In genomic region chr8:35765020-35765419, GRCm38 (mm10) we compare ENCODE assay signal across 8 mouse cellular contexts. TPM values are rescaled to one million over a fixed set of nuclear protein-coding genes. Genes with fewer than 3 reads are reported as not detected.
DNase-seq lines count a peak whose midpoint lies in the region; ATAC-seq and TF ChIP-seq lines count a peak whose summit lies in the region.

No protein-coding gene starts in this region.

- H3K9ac ChIP-seq in heart, postnatal 0 days (replicated peaks; ENCODE audit: low read depth, low read length) = no peak overlapping the region
- no peak overlapping the region for H3K9ac ChIP-seq in hindbrain, embryonic 11.5 days (ENCODE audit: low read depth, low read length)
- 0 out of 2 replicates have a peak overlapping the region, but pooled peaks have one; percentile 35 for H3K9ac ChIP-seq in midbrain, embryonic 12.5 days (replicated peaks)

- H3K36me3 ChIP-seq in heart, postnatal 0 days (replicated peaks; ENCODE audit: control insufficient read depth, insufficient read depth, low read length) = no peaks in the 10 kb centered on the region
- no peaks in the 10 kb centered on the region for H3K36me3 ChIP-seq in hindbrain, embryonic 11.5 days (ENCODE audit: control insufficient read depth, insufficient read depth, low read length)
- no peaks in the 10 kb centered on the region for H3K36me3 ChIP-seq in midbrain, embryonic 12.5 days

- no peak overlapping the region for H3K27ac ChIP-seq in heart, postnatal 0 days (ENCODE audit: low read depth)
- no peak overlapping the region for H3K27ac ChIP-seq in cortical plate, adult 2 months (ENCODE audit: insufficient read depth, low read length)
- no peak overlapping the region for H3K27ac ChIP-seq in hindbrain, embryonic 11.5 days (ENCODE audit: low read depth, low read length)
- H3K27ac ChIP-seq in midbrain, embryonic 12.5 days (replicated peaks) = no peak overlapping the region

- peak overlapping the region; percentile 75 for H3K4me2 ChIP-seq in heart, postnatal 0 days (ENCODE audit: low read depth, low read length)
- peak overlapping the region; percentile 74 for H3K4me2 ChIP-seq in hindbrain, embryonic 11.5 days (replicated peaks; ENCODE audit: low read depth, low read length)
- H3K4me2 ChIP-seq in midbrain, embryonic 12.5 days (replicated peaks) = peak overlapping the region; percentile 80

- no peak for TF ChIP-seq CTCF in heart, postnatal 0 days (IDR thresholded peaks at IDR 0.05; ENCODE audit: low read depth)
- TF ChIP-seq CTCF in cortical plate, adult 2 months (IDR thresholded peaks at IDR 0.05; ENCODE audit: extremely low read depth, insufficient read depth, low read length) = no peak

- H3K27me3 ChIP-seq in heart, postnatal 0 days (ENCODE audit: control insufficient read depth, insufficient read depth, low read length) = peaks cover 20% of the 10 kb centered on the region
- peaks cover 11% of the 10 kb centered on the region for H3K27me3 ChIP-seq in hindbrain, embryonic 11.5 days (ENCODE audit: control insufficient read depth, insufficient read depth, low read length)
- H3K27me3 ChIP-seq in midbrain, embryonic 12.5 days = peaks cover 32% of the 10 kb centered on the region

- no peak for DNase-seq in heart, postnatal 0 days (ENCODE audit: low spot score)
- DNase-seq in heart, adult 18-20 months = no peak
- no peak for DNase-seq in hindbrain, embryonic 11.5 days (ENCODE audit: low spot score)
- DNase-seq in urinary bladder, postnatal 4 days (ENCODE audit: low spot score in 2 of 2) = no peak
- DNase-seq in c-Kit-positive CD71-positive TER-119-positive erythroid progenitor cells, embryonic 14.5 days (ENCODE audit: low spot score) = no peak
- DNase-seq in layer of hippocampus, adult 8-10 months (ENCODE audit: low spot score in 2 of 2) = no peak

- 7% methylated on average over 9 of the region's 9 CpGs for WGBS in heart, postnatal 0 days
- WGBS in hindbrain, embryonic 11.5 days = 4% methylated on average over 9 of the region's 9 CpGs
- 2% methylated on average over 9 of the region's 9 CpGs for WGBS in midbrain, embryonic 12.5 days

- peak overlapping the region; percentile 48 for H3K4me3 ChIP-seq in heart, postnatal 0 days (ENCODE audit: low read depth, low read length)
- H3K4me3 ChIP-seq in cortical plate, adult 2 months (ENCODE audit: insufficient read depth, low read length) = peak overlapping the region; percentile 30
- peak overlapping the region; percentile 30; the same call in 1 of the 2 replicates for H3K4me3 ChIP-seq in hindbrain, embryonic 11.5 days (ENCODE audit: low read depth, low read length)
- H3K4me3 ChIP-seq in midbrain, embryonic 12.5 days = peak overlapping the region; percentile 45

- TF ChIP-seq POLR2A in cortical plate, adult 2 months (IDR thresholded peaks at IDR 0.05; ENCODE audit: extremely low read depth, insufficient read depth, low read length) = no peak

- no peak for TF ChIP-seq EP300 in heart, postnatal 0 days (IDR thresholded peaks at IDR 0.05; ENCODE audit: low read depth)

- H3K4me1 ChIP-seq in heart, postnatal 0 days (ENCODE audit: control insufficient read depth, insufficient read depth) = peaks cover 8% of the 10 kb centered on the region
- H3K4me1 ChIP-seq in cortical plate, adult 2 months (ENCODE audit: control insufficient read depth, insufficient read depth, low read length) = peaks cover 1% of the 10 kb centered on the region; the same call in 1 of the 2 replicates
- no peaks in the 10 kb centered on the region for H3K4me1 ChIP-seq in hindbrain, embryonic 11.5 days (replicated peaks; ENCODE audit: control insufficient read depth, insufficient read depth, low read length)
- H3K4me1 ChIP-seq in midbrain, embryonic 12.5 days = peaks cover 11% of the 10 kb centered on the region

- H3K9me3 ChIP-seq in heart, postnatal 0 days (replicated peaks; ENCODE audit: control insufficient read depth, low read length) = no peaks in the 10 kb centered on the region
- H3K9me3 ChIP-seq in hindbrain, embryonic 11.5 days (ENCODE audit: control insufficient read depth, low read length) = no peaks in the 10 kb centered on the region
- H3K9me3 ChIP-seq in midbrain, embryonic 12.5 days = no peaks in the 10 kb centered on the region

- ATAC-seq in heart, postnatal 0 days (ENCODE audit: insufficient read depth, low read depth) = no peak
- 0 out of 2 replicates have a peak, but pooled peaks have one; percentile 14 for ATAC-seq in hindbrain, embryonic 11.5 days (ENCODE audit: low FRiP score)
- peak; percentile 41 for ATAC-seq in midbrain, embryonic 12.5 days (ENCODE audit: low FRiP score, low read depth)

RNA-seq across cellular contexts. Expression of gene Gm19410, which starts 0.6 kb away (rescaled TPM):
- total RNA-seq in heart, postnatal 0 days (2014; rRNA removed; ENCODE audit: low replicate concordance) = 0.08 TPM in 1 of 2 replicates, not detected in the other
- polyA plus RNA-seq in heart, postnatal 0 days (2015; fragmentation: Nextera tagmentation; extraction: Ambion mirVana) = 0.07 and 0.18 TPM in 2 replicates
- 1 to 10 TPM; 2.0 to 2.5 TPM for total RNA-seq in heart, adult 18-20 months (2021)
- 8.6 and 8.7 TPM in 2 replicates for polyA plus RNA-seq in cortical plate, adult 2 months (2012; rRNA removed)
- not detected in 2 replicates for polyA plus RNA-seq in hindbrain, embryonic 11.5 days (2014; fragmentation: Nextera tagmentation; extraction: Ambion mirVana)
- 0.07 TPM in 1 of 2 replicates, not detected in the other for polyA plus RNA-seq in midbrain, embryonic 12.5 days (2016; fragmentation: Nextera tagmentation; extraction: Ambion mirVana)
- total RNA-seq in layer of hippocampus, adult 8-10 months (2022) = 10 to 100 TPM in 1 of 4 experiments, 1 to 10 TPM in 3; 8.7 to 11.7 (median 9.1) TPM
